Mouse (Mus musculus) MEL (cell line): ENCODE measurements around the gene Psenen. TPM values are rescaled to one million over a fixed set of nuclear protein-coding genes. Genes with fewer than 3 reads are reported as not detected.

Experiments
- DNase-seq: peaks from one replicate; pipeline ENCODE4 v3.0.0; 2011; ENCODE audit warnings: low read depth, low spot score
- H3K27ac ChIP-seq: 2 replicates; pipeline ENCODE4 v1.5.1; 2012; ENCODE audit warnings: low read depth, mild to moderate bottlenecking, control low read depth, low read length, moderate library complexity; ENCODE audit not compliant: control insufficient read depth
- H3K27me3 ChIP-seq, 2 experiments: fragments of 150-350 bp in 1 of 2; sonication (generic) in 1 of 2; 2 replicates each; pipeline ENCODE4 v1.6.1; 2012; ENCODE audit warnings: low read length in 2 of 2, mild to moderate bottlenecking in 2 of 2, improper control_type of control experiment in 1 of 2, moderate library complexity in 1 of 2; ENCODE audit not compliant: insufficient read depth in 2 of 2, control insufficient read depth in 1 of 2
- H3K36me3 ChIP-seq, 2 experiments: 2 replicates each; pipeline ENCODE4 v1.6.1; 2012 to 2014; ENCODE audit warnings: low read length in 2 of 2, improper control_type of control experiment in 1 of 2, inconsistent platforms in 1 of 2, mild to moderate bottlenecking in 1 of 2; ENCODE audit not compliant: insufficient read depth in 2 of 2, control insufficient read depth in 1 of 2
- H3K4me1 ChIP-seq, 2 experiments: fragments of 150-350 bp in 1 of 2; sonication (generic) in 1 of 2; 2 replicates each; pipeline ENCODE4 v1.6.1; 2012; ENCODE audit warnings: low read length in 2 of 2, improper control_type of control experiment in 1 of 2, mild to moderate bottlenecking in 1 of 2; ENCODE audit not compliant: insufficient read depth in 2 of 2, control insufficient read depth in 1 of 2
- H3K4me3 ChIP-seq, 2 experiments: fragments of 150-350 bp in 1 of 2; sonication (generic) in 1 of 2; 2 replicates each; pipeline ENCODE4 v1.5.1; 2012; ENCODE audit warnings: low read depth in 2 of 2, low read length in 2 of 2, mild to moderate bottlenecking in 2 of 2, moderate library complexity in 2 of 2, control low read depth in 1 of 2, improper control_type of control experiment in 1 of 2; ENCODE audit not compliant: control insufficient read depth in 1 of 2, insufficient read depth in 1 of 2
- H3K79me2 ChIP-seq: 2 replicates; pipeline ENCODE4 v1.6.1; 2012; ENCODE audit warnings: mild to moderate bottlenecking, low read length, moderate library complexity; ENCODE audit not compliant: control insufficient read depth, poor library complexity, insufficient read depth
- H3K9ac ChIP-seq: 2 replicates; pipeline ENCODE4 v1.6.1; 2012; ENCODE audit warnings: low read depth, mild to moderate bottlenecking, control low read depth, low read length, moderate library complexity; ENCODE audit not compliant: control insufficient read depth, poor library complexity, severe bottlenecking
- H3K9me3 ChIP-seq: fragments of 150-350 bp; sonication (generic); replicated peaks from 2 replicates; pipeline ENCODE4 v1.6.1; 2012; ENCODE audit warnings: mild to moderate bottlenecking, low read length, improper control_type of control experiment, moderate library complexity; ENCODE audit not compliant: insufficient read depth
- CHD1 ChIP-seq: IDR thresholded peaks from 2 replicates; pipeline ENCODE4 v1.6.1; 2012; ENCODE audit warnings: low read depth, mild to moderate bottlenecking, inconsistent platforms, low read length, improper control_type of control experiment
- CHD2 ChIP-seq: IDR thresholded peaks from 2 replicates; pipeline ENCODE4 v1.6.1; 2011; ENCODE audit warnings: low read length, improper control_type of control experiment
- GABPA ChIP-seq: IDR thresholded peaks from 2 replicates; pipeline ENCODE4 v1.6.1; 2012; ENCODE audit warnings: low read depth, mild to moderate bottlenecking, inconsistent platforms, low read length, improper control_type of control experiment, moderate library complexity
- JUND ChIP-seq: IDR thresholded peaks from 2 replicates; pipeline ENCODE4 v1.6.1; 2011; ENCODE audit warnings: low read depth, mild to moderate bottlenecking, improper control_type of control experiment, low read length
- KAT2A ChIP-seq: conservative IDR thresholded peaks from 2 replicates; pipeline ENCODE4 v1.6.1; 2012; ENCODE audit warnings: low read depth, low read length, improper control_type of control experiment, inconsistent platforms
- MAFK ChIP-seq: IDR thresholded peaks from 2 replicates; pipeline ENCODE4 v1.6.1; 2011; ENCODE audit warnings: low read depth, mild to moderate bottlenecking, low read length, improper control_type of control experiment, borderline replicate concordance
- MXI1 ChIP-seq: IDR thresholded peaks from 2 replicates; pipeline ENCODE4 v1.6.1; 2011; ENCODE audit warnings: mild to moderate bottlenecking, low read depth, low read length, improper control_type of control experiment
- NELFE ChIP-seq: IDR thresholded peaks from 2 replicates; pipeline ENCODE4 v1.6.1; 2011; ENCODE audit warnings: low read depth, low read length, improper control_type of control experiment
- NRF1 ChIP-seq: IDR thresholded peaks from 2 replicates; pipeline ENCODE4 v1.6.1; 2014; ENCODE audit warnings: low read depth, mild to moderate bottlenecking, inconsistent platforms, low read length, improper control_type of control experiment, moderate library complexity; ENCODE audit not compliant: poor library complexity, insufficient read depth, severe bottlenecking
- POLR2AphosphoS2 ChIP-seq: IDR thresholded peaks from 2 replicates; pipeline ENCODE4 v1.6.1; 2011; ENCODE audit warnings: low read length, improper control_type of control experiment
- POLR2AphosphoS5 ChIP-seq: IDR thresholded peaks from 2 replicates; pipeline ENCODE4 v1.6.1; 2012; ENCODE audit warnings: low read depth, borderline replicate concordance, mild to moderate bottlenecking, inconsistent platforms, low read length, moderate library complexity, mixed read lengths
- RAD21 ChIP-seq: IDR thresholded peaks from 2 replicates; pipeline ENCODE4 v1.6.1; 2011; ENCODE audit warnings: mild to moderate bottlenecking, low read depth, low read length, improper control_type of control experiment
- TAL1 ChIP-seq: IDR thresholded peaks from 2 replicates; pipeline ENCODE4 v1.6.1; 2012; ENCODE audit warnings: mild to moderate bottlenecking, inconsistent platforms, low read length, moderate library complexity, mixed read lengths
- TBP ChIP-seq: IDR thresholded peaks from 2 replicates; pipeline ENCODE4 v1.8.0; 2011; ENCODE audit warnings: low read depth, low read length, improper control_type of control experiment
- ZKSCAN1 ChIP-seq: IDR thresholded peaks from 2 replicates; pipeline ENCODE4 v1.6.1; 2012; ENCODE audit warnings: low read depth, mild to moderate bottlenecking, inconsistent platforms, low read length, improper control_type of control experiment, moderate library complexity
- ZNF384 ChIP-seq: IDR thresholded peaks from 2 replicates; pipeline ENCODE4 v1.6.1; 2012; ENCODE audit warnings: low read depth, mild to moderate bottlenecking, inconsistent platforms, low read length, improper control_type of control experiment
- polyA plus RNA-seq, 2 experiments: library from polyadenylated mRNA; stranded (reverse) in 1 of 2; unstranded in 1 of 2; fragments of >175 nt in 1 of 2; fragments of >200 nt in 1 of 2; gene quantifications; 2 replicates each; pipeline versions ENCODE4 v1.2.1 to v1.2.4; 2012; ENCODE audit warnings: low replicate concordance in 2 of 2, low read depth in 1 of 2; ENCODE audit not compliant: insufficient read length in 2 of 2, insufficient read depth in 1 of 2, missing spikeins in 1 of 2
- total RNA-seq: library from RNA; depleted of rRNA; stranded (reverse); fragments of 300-350 nt; gene quantifications from 2 replicates; pipeline ENCODE4 v1.2.3, GENCODE M21; 2012

Gene Psenen
- total and polyA plus RNA-seq, 3 experiments: 60.8 to 157 TPM; not detected in 1

DNA sequence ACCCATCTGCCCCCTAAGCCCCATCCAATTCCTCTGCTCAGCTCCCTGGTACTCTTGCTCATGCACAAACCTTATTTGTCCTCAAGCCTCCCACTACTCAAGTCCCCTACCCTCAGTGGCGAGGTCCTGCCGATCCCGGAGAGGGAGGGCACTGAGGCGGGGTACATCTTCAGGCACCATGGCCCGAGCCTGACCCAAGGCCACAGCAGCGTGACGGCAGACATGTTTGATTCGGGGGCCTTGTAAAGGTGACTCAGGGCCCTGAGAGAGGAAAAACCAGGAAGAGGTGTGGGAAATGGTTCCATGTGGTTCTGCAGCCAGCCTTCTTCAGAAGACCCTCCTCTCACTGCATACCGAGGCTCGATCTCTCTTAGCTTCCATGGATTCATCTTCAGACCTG lies 20.9 kb upstream of the Psenen start:
- DNase-seq: no peak
- no peaks in the 10 kb centered on the region for H3K27me3 ChIP-seq
- H3K9me3 ChIP-seq: no peaks in the 10 kb centered on the region
- peaks cover 5 to 14% of the 10 kb centered on the region in 2 experiments; a peak in 2 of 4 replicates for H3K36me3 ChIP-seq
- no peak overlapping the region for H3K4me3 ChIP-seq
- no peak overlapping the region for H3K9ac ChIP-seq
- H3K27ac ChIP-seq: no peak overlapping the region
- TF ChIP-seq NRF1 (no peak), TBP (no peak), CHD2 (no peak), ZKSCAN1 (no peak), NELFE (no peak), JUND (no peak), RAD21 (no peak), TAL1 (no peak), MAFK (no peak), ZNF384 (no peak), CHD1 (no peak)
- TF ChIP-seq, all 39 proteins: peak for 0
- Histone ChIP-seq H3K79me2 (peaks cover 30% of the 10 kb centered on the region), H3K4me1 (no peaks in the 10 kb centered on the region; a peak in 1 of 4 replicates)

DNA sequence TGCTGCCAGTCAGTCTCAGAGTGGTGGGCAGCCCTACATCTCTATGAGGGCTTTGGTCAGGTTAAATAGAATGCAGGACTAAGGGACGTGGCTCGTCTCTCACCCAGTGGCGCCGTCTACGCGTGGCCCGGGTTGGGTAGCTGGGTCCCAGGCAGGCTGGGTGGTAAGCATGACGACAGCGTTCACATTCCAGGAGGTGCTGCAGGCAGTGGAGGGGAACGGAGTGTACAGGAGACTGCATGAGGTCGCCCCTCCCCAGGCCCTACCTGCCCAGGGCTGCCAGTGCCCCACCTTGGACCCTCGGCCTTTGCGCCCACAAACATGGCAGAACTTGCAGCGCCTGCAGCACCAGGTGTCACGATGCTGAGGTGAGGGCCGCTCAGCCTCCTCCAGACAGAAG lies 18.1 kb upstream of the Psenen start:
- Histone ChIP-seq H3K9ac (no peak overlapping the region), H3K79me2 (peaks cover 6% of the 10 kb centered on the region; the same call in 1 of the 2 replicates), H3K4me1 (no peaks in the 10 kb centered on the region), H3K27ac (no peak overlapping the region), H3K9me3 (no peaks in the 10 kb centered on the region), H3K4me3 (no peak overlapping the region), H3K36me3 (peaks cover 0 to 21% of the 10 kb centered on the region in 2 experiments; a peak in 2 of 4 replicates), H3K27me3 (no peaks in the 10 kb centered on the region)
- TF ChIP-seq GABPA (no peak), NRF1 (no peak), KAT2A (no peak), MXI1 (no peak), RAD21 (no peak), POLR2AphosphoS5 (no peak)
- DNase-seq: no peak

DNA sequence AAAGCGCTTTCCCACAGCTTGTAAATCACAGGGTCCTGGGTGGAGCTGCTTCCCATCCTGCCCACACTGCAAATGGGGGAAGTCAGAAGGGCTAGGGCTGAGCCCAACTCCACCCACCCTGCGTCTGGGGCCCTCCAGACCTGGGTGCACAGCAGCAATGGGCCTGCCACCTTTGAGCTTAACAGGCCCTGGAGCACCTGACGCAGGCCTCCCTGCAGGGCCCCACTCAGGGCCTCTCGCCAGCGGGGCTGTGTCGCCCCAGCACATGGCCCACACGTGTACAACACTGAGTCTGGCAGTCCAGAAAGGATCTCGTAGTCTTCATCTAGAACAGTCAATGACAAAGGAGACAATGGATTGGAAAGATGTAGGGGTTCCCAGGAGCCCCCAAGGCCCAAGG lies 16.5 kb upstream of the Psenen start:
- H3K27me3 ChIP-seq: no peaks in the 10 kb centered on the region
- TF ChIP-seq POLR2AphosphoS2: no peak
- H3K9ac ChIP-seq: no peak overlapping the region
- no peak overlapping the region for H3K4me3 ChIP-seq
- DNase-seq: no peak
- no peak overlapping the region for H3K27ac ChIP-seq
- no peaks in the 10 kb centered on the region for H3K4me1 ChIP-seq
- no peaks in the 10 kb centered on the region; the same call in 1 of the 2 replicates for H3K79me2 ChIP-seq
- H3K36me3 ChIP-seq: peaks cover 0 to 28% of the 10 kb centered on the region in 2 experiments; a peak in 2 of 4 replicates
- H3K9me3 ChIP-seq: no peaks in the 10 kb centered on the region
